Mouse (Mus musculus) heart, embryonic 13.5 days (tissue): Measurements from ENCODE around the gene Syt14. TPM values are rescaled to one million over a fixed set of nuclear protein-coding genes. Genes with fewer than 3 reads are reported as not detected.
A peak's percentile ranks its signal among the peaks of the same experiment; 100 is the strongest.

Experiments
- ATAC-seq: fragments of 200-750 bp; cut with Nextera tagmentation; 2 replicates; pipeline ENCODE4 v1.8.0; 2017; ENCODE audit warnings: moderate TSS enrichment; ENCODE audit not compliant: insufficient number of reproducible peaks, low FRiP score, low TSS enrichment; ENCODE audit errors: extremely low read depth
- H3K27ac ChIP-seq: fragments of 300-500 bp; sonication (generic); replicated peaks from 2 replicates; pipeline ENCODE4 v1.5.1; 2015; ENCODE audit warnings: moderate library complexity, mild to moderate bottlenecking, inconsistent platforms
- H3K27me3 ChIP-seq: fragments of 300-500 bp; sonication (generic); replicated peaks from 2 replicates; pipeline ENCODE4 v1.6.1; 2015; ENCODE audit warnings: mild to moderate bottlenecking, inconsistent platforms
- H3K36me3 ChIP-seq: fragments of 300-500 bp; sonication (generic); 2 replicates; pipeline ENCODE4 v1.6.1; 2015; ENCODE audit warnings: mild to moderate bottlenecking, inconsistent platforms
- H3K4me1 ChIP-seq: fragments of 300-500 bp; sonication (generic); 2 replicates; pipeline ENCODE4 v1.6.1; 2015; ENCODE audit warnings: inconsistent platforms
- H3K4me2 ChIP-seq: fragments of 300-500 bp; sonication (generic); 2 replicates; pipeline ENCODE4 v1.6.1; 2015; ENCODE audit warnings: inconsistent platforms, mild to moderate bottlenecking, moderate library complexity
- H3K4me3 ChIP-seq: fragments of 300-500 bp; sonication (generic); 2 replicates; pipeline ENCODE4 v1.5.1; 2015; ENCODE audit warnings: moderate library complexity, mild to moderate bottlenecking, inconsistent platforms
- H3K9ac ChIP-seq: fragments of 300-500 bp; sonication (generic); 2 replicates; pipeline ENCODE4 v1.6.1; 2015; ENCODE audit warnings: inconsistent platforms, mild to moderate bottlenecking, moderate library complexity
- H3K9me3 ChIP-seq: fragments of 300-500 bp; sonication (generic); 2 replicates; pipeline ENCODE4 v1.6.1; 2016; ENCODE audit warnings: inconsistent platforms
- WGBS: fragments of 180-500 bp; shearing (Covaris S2); methylation state at CpG from one replicate; pipeline ENCODE4 v1.1.7; 2015; ENCODE audit warnings: mixed read lengths; 5-methylcytosine and 5-hydroxymethylcytosine counted together
- polyA plus RNA-seq: library from polyadenylated mRNA; unstranded; fragments of >200 nt; fragmentation: Nextera tagmentation; extraction: Ambion mirVana; gene quantifications from 2 replicates; pipeline ENCODE4 v1.2.1, GENCODE M21; 2015

Gene Syt14
- polyA plus RNA-seq, 1 experiment from 2014 or later, result 0.78 TPM

GRCm38 (mm10) chr1:192900913-192901312 lies 134.7 kb downstream of the Syt14 start:
- peaks cover 6% of the 10 kb centered on the region; the same call in 1 of the 2 replicates for H3K4me1 ChIP-seq
- no peak overlapping the region for H3K4me3 ChIP-seq
- H3K27ac ChIP-seq, result no peak overlapping the region
- H3K9me3 ChIP-seq, result peaks cover 4% of the 10 kb centered on the region; the same call in 1 of the 2 replicates
- 76% methylated on average over 3 of the region's 3 CpGs for WGBS
- no peak for ATAC-seq
- H3K9ac ChIP-seq, result no peak overlapping the region
- H3K4me2 ChIP-seq, result no peak overlapping the region
- no peaks in the 10 kb centered on the region for H3K27me3 ChIP-seq
- H3K36me3 ChIP-seq, result no peaks in the 10 kb centered on the region

GRCm38 (mm10) chr1:192898742-192899141 lies 136.8 kb downstream of the Syt14 start:
- no peak overlapping the region for H3K4me2 ChIP-seq
- H3K36me3 ChIP-seq, result no peaks in the 10 kb centered on the region
- WGBS, result 75% methylated on average over 2 of the region's 2 CpGs
- H3K9me3 ChIP-seq, result no peaks in the 10 kb centered on the region
- no peak overlapping the region for H3K27ac ChIP-seq
- H3K9ac ChIP-seq, result no peak overlapping the region
- H3K4me3 ChIP-seq, result no peak overlapping the region
- no peak for ATAC-seq
- H3K27me3 ChIP-seq, result no peaks in the 10 kb centered on the region
- peaks cover 6% of the 10 kb centered on the region; the same call in 1 of the 2 replicates for H3K4me1 ChIP-seq

DNA sequence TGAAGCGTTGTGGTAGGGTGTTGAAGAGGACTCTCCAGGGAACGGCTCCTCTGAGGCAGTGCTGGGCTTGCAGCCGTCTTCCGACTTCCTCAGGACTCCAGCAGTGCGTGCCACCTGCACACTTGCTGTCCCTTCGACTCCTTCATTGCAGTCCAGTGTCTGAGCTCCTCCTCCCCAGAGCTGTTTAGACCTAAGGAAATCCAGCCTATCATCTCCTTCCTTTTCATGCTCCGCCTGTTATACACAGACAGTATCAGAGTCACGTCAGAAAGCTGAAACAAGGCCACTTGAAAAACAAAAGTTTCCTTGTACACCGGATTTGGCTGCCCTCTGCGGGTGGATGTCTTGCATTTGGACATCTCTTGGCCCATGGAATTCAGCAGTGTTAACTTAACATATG lies 138.4 kb downstream of the Syt14 start:
- Histone ChIP-seq H3K4me3 (no peak overlapping the region), H3K27me3 (no peaks in the 10 kb centered on the region), H3K27ac (no peak overlapping the region), H3K4me1 (peaks cover 6% of the 10 kb centered on the region; the same call in 1 of the 2 replicates), H3K36me3 (no peaks in the 10 kb centered on the region), H3K9ac (no peak overlapping the region), H3K4me2 (peak overlapping the region; percentile 42), H3K9me3 (no peaks in the 10 kb centered on the region)
- WGBS, result 60% methylated on average over 10 of the region's 10 CpGs
- ATAC-seq, result no peak; the same call in 1 of the 2 replicates

GRCm38 (mm10) chr1:192896076-192896475 lies 139.5 kb downstream of the Syt14 start:
- no peaks in the 10 kb centered on the region for H3K27me3 ChIP-seq
- no peak overlapping the region for H3K4me3 ChIP-seq
- H3K9me3 ChIP-seq, result no peaks in the 10 kb centered on the region
- WGBS, result 83% methylated on average over 3 of the region's 3 CpGs
- H3K36me3 ChIP-seq, result no peaks in the 10 kb centered on the region
- H3K4me2 ChIP-seq, result no peak overlapping the region
- H3K4me1 ChIP-seq, result peaks cover 3% of the 10 kb centered on the region; the same call in 1 of the 2 replicates
- no peak for ATAC-seq
- H3K9ac ChIP-seq, result no peak overlapping the region
- no peak overlapping the region for H3K27ac ChIP-seq

DNA sequence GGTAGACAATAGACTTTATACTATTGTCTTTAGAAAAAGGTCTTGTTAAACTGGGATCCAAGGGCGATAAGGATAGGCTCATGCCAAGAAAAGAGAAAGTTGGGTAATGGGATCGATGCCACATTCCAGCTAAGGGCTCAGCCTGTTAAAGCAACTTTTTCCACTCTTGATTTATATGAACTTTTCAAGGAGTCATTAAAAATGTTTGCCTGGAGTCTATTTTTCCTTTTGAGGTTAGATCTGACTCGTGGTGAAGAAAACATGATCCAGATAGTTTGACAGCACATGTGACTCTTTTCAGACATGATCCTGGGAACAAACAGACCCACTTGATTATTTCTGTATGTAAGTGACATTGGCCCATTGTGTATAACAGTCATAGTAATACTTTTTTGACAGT lies 144.9 kb downstream of the Syt14 start:
- Histone ChIP-seq H3K4me3 (no peak overlapping the region), H3K27me3 (no peaks in the 10 kb centered on the region), H3K9ac (no peak overlapping the region), H3K27ac (no peak overlapping the region), H3K4me2 (no peak overlapping the region), H3K9me3 (no peaks in the 10 kb centered on the region), H3K36me3 (no peaks in the 10 kb centered on the region), H3K4me1 (no peaks in the 10 kb centered on the region)
- WGBS, result 78% methylated on average over 3 of the region's 3 CpGs
- ATAC-seq, result no peak

- H3K4me2 ChIP-seq, result no peak overlapping the region
- H3K9me3 ChIP-seq, result no peaks in the 10 kb centered on the region
- H3K36me3 ChIP-seq, result no peaks in the 10 kb centered on the region
- no peak overlapping the region for H3K27ac ChIP-seq
- H3K9ac ChIP-seq, result no peak overlapping the region
- H3K27me3 ChIP-seq, result no peaks in the 10 kb centered on the region
- 74% methylated on average over 2 of the region's 2 CpGs for WGBS
- no peaks in the 10 kb centered on the region for H3K4me1 ChIP-seq
- ATAC-seq, result no peak
- H3K4me3 ChIP-seq, result no peak overlapping the region
These were observed 152.8 kb downstream of the Syt14 start for GRCm38 (mm10) chr1:192882617-192883295.

DNA sequence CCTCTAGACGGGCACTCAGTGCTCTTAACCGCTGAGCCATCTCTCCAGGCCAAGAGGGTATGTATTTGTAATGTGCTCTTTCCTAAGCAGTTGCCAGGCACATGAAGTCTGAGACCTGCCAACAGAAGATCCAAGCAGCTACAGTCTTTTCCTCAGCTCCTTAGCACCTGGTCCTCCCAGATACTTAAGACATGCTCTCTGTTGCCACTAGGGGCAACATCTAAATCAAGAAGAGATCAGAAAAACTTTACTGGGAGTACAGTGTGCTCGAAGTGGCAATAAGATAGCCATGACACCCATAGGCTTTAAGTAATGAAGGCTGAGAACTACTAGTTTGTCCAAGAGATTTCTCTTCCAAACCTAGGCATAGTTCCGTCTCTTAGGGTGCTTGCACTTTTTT lies 155.4 kb downstream of the Syt14 start:
- H3K36me3 ChIP-seq, result no peaks in the 10 kb centered on the region
- H3K4me1 ChIP-seq, result no peaks in the 10 kb centered on the region
- H3K27me3 ChIP-seq, result no peaks in the 10 kb centered on the region
- H3K27ac ChIP-seq, result no peak overlapping the region
- 71% methylated on average over 4 of the region's 4 CpGs for WGBS
- no peak overlapping the region for H3K4me2 ChIP-seq
- no peaks in the 10 kb centered on the region for H3K9me3 ChIP-seq
- no peak overlapping the region for H3K9ac ChIP-seq
- ATAC-seq, result no peak
- H3K4me3 ChIP-seq, result no peak overlapping the region

DNA sequence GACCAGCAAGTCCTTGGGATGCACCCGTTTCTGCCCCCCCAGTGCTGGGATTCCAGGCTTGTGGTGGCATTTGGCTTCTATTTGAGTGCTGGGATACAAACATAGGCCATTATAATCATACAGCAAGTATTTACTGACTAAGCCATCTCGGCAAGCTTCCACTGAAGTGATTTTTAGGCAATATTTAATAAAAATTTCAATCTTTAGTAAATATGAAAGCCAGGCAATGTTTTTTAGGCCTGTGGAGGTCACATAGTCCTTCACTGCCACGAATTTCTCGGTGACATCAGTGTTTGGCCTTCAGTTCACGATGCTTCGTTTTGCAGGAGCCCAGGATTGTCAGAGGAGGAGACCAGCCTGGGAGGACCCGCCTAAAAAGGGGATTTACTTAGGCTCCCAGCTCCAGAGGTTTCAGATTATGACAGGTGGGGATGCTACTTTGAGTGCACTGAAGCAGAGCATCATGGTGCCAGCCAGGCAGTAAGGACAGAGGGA lies 156.4 kb downstream of the Syt14 start:
- H3K9ac ChIP-seq, result no peak overlapping the region
- H3K27ac ChIP-seq, result no peak overlapping the region
- ATAC-seq, result no peak
- no peaks in the 10 kb centered on the region for H3K9me3 ChIP-seq
- H3K36me3 ChIP-seq, result no peaks in the 10 kb centered on the region
- H3K4me3 ChIP-seq, result no peak overlapping the region
- WGBS, result 79% methylated on average over 7 of the region's 7 CpGs
- H3K4me2 ChIP-seq, result no peak overlapping the region
- no peaks in the 10 kb centered on the region for H3K4me1 ChIP-seq
- H3K27me3 ChIP-seq, result 0 out of 2 replicates have a peak, but pooled peaks cover 3% of the 10 kb centered on the region

GRCm38 (mm10) chr1:192872841-192873240 lies 162.7 kb downstream of the Syt14 start:
- Histone ChIP-seq H3K4me2 (no peak overlapping the region), H3K9me3 (no peaks in the 10 kb centered on the region), H3K4me1 (peaks cover 5% of the 10 kb centered on the region; the same call in 1 of the 2 replicates), H3K4me3 (no peak overlapping the region), H3K27me3 (0 out of 2 replicates have a peak, but pooled peaks cover 3% of the 10 kb centered on the region), H3K9ac (no peak overlapping the region), H3K27ac (no peak overlapping the region), H3K36me3 (no peaks in the 10 kb centered on the region)
- WGBS, result 66% methylated on average over 5 of the region's 5 CpGs
- no peak for ATAC-seq

DNA sequence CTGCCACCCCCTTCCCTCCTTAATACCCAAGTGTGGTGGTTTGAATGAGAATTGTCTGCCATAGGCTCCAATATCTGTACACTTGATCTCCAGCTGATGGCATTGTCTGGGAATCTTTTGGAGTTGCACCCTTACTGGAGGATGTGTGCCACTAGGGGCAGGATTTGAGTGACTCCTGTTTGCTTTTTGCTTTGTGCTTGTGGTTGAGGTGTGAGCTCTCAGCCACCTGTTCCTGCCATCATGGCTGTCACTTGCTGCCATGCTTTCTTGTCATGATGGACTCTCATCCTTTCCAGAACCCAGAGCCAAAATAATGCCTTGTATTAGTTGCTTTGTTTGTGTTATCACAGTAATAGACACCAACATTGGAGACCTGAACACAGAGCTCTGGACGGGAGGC lies 165.8 kb downstream of the Syt14 start:
- Histone ChIP-seq H3K4me3 (no peak overlapping the region), H3K27ac (no peak overlapping the region), H3K4me2 (no peak overlapping the region), H3K27me3 (0 out of 2 replicates have a peak, but pooled peaks cover under 1% of the 10 kb centered on the region), H3K4me1 (peaks cover 5% of the 10 kb centered on the region; the same call in 1 of the 2 replicates), H3K9ac (no peak overlapping the region), H3K36me3 (no peaks in the 10 kb centered on the region), H3K9me3 (no peaks in the 10 kb centered on the region)
- WGBS, result 76% methylated on average over 1 of the region's 1 CpGs
- no peak for ATAC-seq

GRCm38 (mm10) chr1:192864440-192864839 lies 171.1 kb downstream of the Syt14 start:
- Histone ChIP-seq H3K27ac (no peak overlapping the region), H3K4me1 (peaks cover 13% of the 10 kb centered on the region; the same call in 1 of the 2 replicates), H3K4me2 (no peak overlapping the region), H3K9ac (no peak overlapping the region), H3K9me3 (no peaks in the 10 kb centered on the region), H3K36me3 (no peaks in the 10 kb centered on the region), H3K27me3 (no peaks in the 10 kb centered on the region), H3K4me3 (no peak overlapping the region)
- WGBS, result 73% methylated on average over 3 of the region's 3 CpGs
- ATAC-seq, result no peak
